Comparison of ENCODE assay signal across 8 mouse cellular contexts in the genomic region with DNA sequence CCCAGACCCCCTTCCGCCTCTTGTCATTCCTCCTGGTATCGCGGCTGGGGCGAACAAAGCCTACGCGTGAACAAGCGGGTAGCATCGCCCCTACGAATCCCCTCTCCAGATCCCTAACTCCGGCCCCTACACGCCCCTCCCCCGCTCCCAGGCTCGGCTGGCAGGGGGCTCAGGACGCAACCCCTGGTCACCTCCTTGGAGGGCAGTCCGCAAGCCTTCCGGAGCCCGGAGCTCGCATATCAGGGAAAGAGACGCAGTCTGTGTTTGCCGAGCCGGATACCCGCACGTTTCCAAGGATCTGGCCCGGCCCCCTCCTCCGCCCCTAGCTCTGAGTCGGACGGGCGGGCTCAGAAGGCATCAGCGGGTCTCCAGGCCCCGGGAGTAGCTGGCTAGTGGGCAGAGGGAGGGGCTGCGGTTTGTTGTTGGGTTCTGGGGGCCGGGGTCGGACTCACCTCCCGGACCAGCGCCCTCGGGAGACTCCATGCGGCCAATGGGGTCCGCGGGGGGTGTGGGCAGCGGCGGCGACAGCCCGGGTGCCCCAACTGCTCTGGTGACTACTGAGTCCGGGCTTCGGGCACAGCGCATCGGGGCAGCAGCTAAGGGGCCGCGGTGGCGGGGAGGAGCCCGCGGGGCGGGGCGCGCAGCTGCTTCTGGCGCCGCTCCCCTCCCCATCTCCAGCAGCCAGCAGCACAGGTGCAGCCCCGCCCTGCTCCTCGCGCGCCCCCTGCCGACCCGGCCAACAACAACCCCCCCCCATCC. TPM values are rescaled to one million over a fixed set of nuclear protein-coding genes. Genes with fewer than 3 reads are reported as not detected.
DNase-seq lines count a peak whose midpoint lies in the region; ATAC-seq and TF ChIP-seq lines count a peak whose summit lies in the region.

A gene (minus strand): TSS at position 683 of the 759 bp plus-strand sequence.

- no peak for TF ChIP-seq EP300 in liver, embryonic 14.5 days (IDR thresholded peaks at IDR 0.05; ENCODE audit: low read depth)

- no peaks in the 10 kb centered on the region for H3K9me3 ChIP-seq in heart, embryonic 10.5 days
- no peaks in the 10 kb centered on the region for H3K9me3 ChIP-seq in liver, embryonic 14.5 days (ENCODE audit: control insufficient read depth, low read length)

- peak within 1 kb of the TSS; percentile 68 for H3K4me2 ChIP-seq in liver, embryonic 14.5 days (ENCODE audit: low read depth)

- H3K27ac ChIP-seq in heart, embryonic 10.5 days = peak within 1 kb of the TSS; percentile 81
- no peak within 1 kb of the TSS for H3K27ac ChIP-seq in liver, embryonic 14.5 days
- peak within 1 kb of the TSS; percentile 40; the same call in 1 of the 2 replicates for H3K27ac ChIP-seq in olfactory bulb, adult 2 months (ENCODE audit: insufficient read depth, low read depth, low read length)

- H3K36me3 ChIP-seq in heart, embryonic 10.5 days = peaks cover 2% of the 10 kb centered on the region; the same call in 1 of the 2 replicates
- no peaks in the 10 kb centered on the region for H3K36me3 ChIP-seq in liver, embryonic 14.5 days (replicated peaks; ENCODE audit: control insufficient read depth, insufficient read depth, low read depth)

- H3K9ac ChIP-seq in liver, embryonic 14.5 days (replicated peaks) = no peak within 1 kb of the TSS

- H3K4me3 ChIP-seq in heart, embryonic 10.5 days = peak within 1 kb of the TSS; percentile 81
- peak within 1 kb of the TSS; percentile 34 to 53 for H3K4me3 ChIP-seq in liver, embryonic 14.5 days (ENCODE audit: insufficient read depth in 1 of 2, low read depth in 2 of 2, low read length in 2 of 2)
- H3K4me3 ChIP-seq in olfactory bulb, adult 2 months (ENCODE audit: insufficient read depth, low read depth, low read length) = peak within 1 kb of the TSS; percentile 83

- under 1% methylated on average over 55 of the region's 63 CpGs for WGBS in heart, embryonic 10.5 days
- under 1% methylated on average over 53 of the region's 63 CpGs for WGBS in liver, embryonic 14.5 days (ENCODE audit: insufficient replicate concordance)
- under 1% methylated on average over 59 of the region's 63 CpGs for WGBS in olfactory bulb, adult 2 months

- H3K4me1 ChIP-seq in heart, embryonic 10.5 days = peaks cover 38% of the 10 kb centered on the region
- peaks cover 0 to 6% of the 10 kb centered on the region in 2 experiments; a peak in 2 of 4 replicates for H3K4me1 ChIP-seq in liver, embryonic 14.5 days (replicated peaks; ENCODE audit: control insufficient read depth in 2 of 2, insufficient read depth in 2 of 2, low read length in 1 of 2)
- H3K4me1 ChIP-seq in olfactory bulb, adult 2 months (ENCODE audit: control insufficient read depth, insufficient read depth, low read length) = peaks cover 32% of the 10 kb centered on the region

- no peak for TF ChIP-seq CTCF in liver, embryonic 14.5 days (IDR thresholded peaks at IDR 0.05; ENCODE audit: low read depth)
- no peak for TF ChIP-seq CTCF in olfactory bulb, adult 2 months (IDR thresholded peaks at IDR 0.05; ENCODE audit: insufficient read depth, low read depth, low read length)

- no peak for ATAC-seq in liver, embryonic 14.5 days (ENCODE audit: insufficient read depth)

- H3K27me3 ChIP-seq in heart, embryonic 10.5 days (ENCODE audit: insufficient read depth, poor library complexity, severe bottlenecking) = peaks cover 50% of the 10 kb centered on the region
- peaks cover 42% of the 10 kb centered on the region for H3K27me3 ChIP-seq in liver, embryonic 14.5 days (ENCODE audit: control insufficient read depth, insufficient read depth, low read length)

- no peak for TF ChIP-seq POLR2A in olfactory bulb, adult 2 months (IDR thresholded peaks at IDR 0.05; ENCODE audit: insufficient read depth, low read depth, low read length)

- DNase-seq in ovary, postnatal 36 days (ENCODE audit: low spot score) = peak; percentile 62
- no peak for DNase-seq in ovary, postnatal 14 days (ENCODE audit: low spot score)
- DNase-seq in cerebellum, postnatal 36 days = peak; percentile 42 to 67
- DNase-seq in heart, embryonic 10.5 days (ENCODE audit: low spot score) = no peak
- DNase-seq in kidney, postnatal 25 days = peak; percentile 13 to 51
- no peak for DNase-seq in liver, embryonic 14.5 days (ENCODE audit: low read depth in 3 of 3, low spot score in 3 of 3)
- peak; percentile 98 for DNase-seq in thymus, postnatal 4 days

RNA-seq across cellular contexts. Expression of the gene that starts here (rescaled TPM):
- polyA plus RNA-seq in heart, embryonic 10.5 days (2016; fragmentation: Nextera tagmentation; extraction: Ambion mirVana) = 2.1 and 4.6 TPM in 2 replicates
- polyA plus RNA-seq in liver, embryonic 14.5 days (2012; rRNA removed) = 0.03 and 0.15 TPM in 2 replicates
- 0.15 TPM in 1 of 2 replicates, not detected in the other for polyA plus RNA-seq in liver, embryonic 14.5 days (2014; fragmentation: Nextera tagmentation; extraction: Ambion mirVana)
- polyA plus RNA-seq in olfactory bulb, adult 2 months (2012; ENCODE audit: insufficient read depth, insufficient read length, low replicate concordance, missing spikeins) = not detected in 2 replicates

Comparison
In these comparisons a context has a peak if more than half of its experiments do, and no peak if none do; other contexts are left out.
1. DNase-seq: peak in ovary, postnatal 36 days (single experiment), cerebellum, postnatal 36 days (2 of 2), kidney, postnatal 25 days (2 of 2) and thymus, postnatal 4 days (single experiment); none in ovary, postnatal 14 days (single experiment), heart, embryonic 10.5 days (single experiment) and liver, embryonic 14.5 days (0 of 3).
2. Peak in every context shown above with its lines, with median percentiles within 50 percentile points of each other: H3K4me3 ChIP-seq.